Mouse (Mus musculus): ENCODE results near the gene Chd6. TPM values are rescaled to one million over a fixed set of nuclear protein-coding genes. Genes with fewer than 3 reads are reported as not detected.

Gene Chd6
- 35.8 and 52.8 TPM in 2 replicates for polyA plus RNA-seq (2014; fragmentation: Nextera tagmentation; extraction: Ambion mirVana)

DNA sequence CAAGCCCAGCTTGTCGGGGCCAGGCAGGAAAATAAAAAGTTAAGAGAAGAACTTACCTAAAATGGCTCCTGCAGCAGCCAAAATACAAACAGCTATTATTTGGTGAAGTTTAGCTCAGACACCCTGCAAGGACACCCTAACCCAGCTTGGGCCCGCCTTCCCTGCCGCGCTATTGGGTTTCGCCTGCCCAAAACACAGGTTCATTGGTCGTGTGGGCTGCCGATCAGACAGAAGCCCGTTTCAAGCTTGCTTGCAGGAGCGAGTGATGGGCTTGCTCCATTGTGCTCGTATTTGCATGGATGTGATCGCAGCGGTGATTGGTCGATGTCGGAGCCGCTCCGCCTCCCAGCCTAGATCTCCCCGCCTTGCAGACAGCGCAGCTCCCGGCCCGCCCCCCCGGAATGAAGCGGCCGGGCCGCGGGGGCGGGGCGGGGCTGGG, at the start of gene Chd6:
Gene Chd6, minus strand, starts transcription at position 143 of the 439 bp plus-strand sequence.
- DNase-seq (ENCODE audit: low spot score) (peak; percentile 99), ATAC-seq (ENCODE audit: low FRiP score) (peak; percentile 99)
- H3K27me3 ChIP-seq (ENCODE audit: control insufficient read depth, insufficient read depth, low read length): no peaks in the 10 kb centered on the region
- no peaks in the 10 kb centered on the region for H3K4me1 ChIP-seq (replicated peaks; ENCODE audit: control insufficient read depth, insufficient read depth, low read length)
- H3K4me2 ChIP-seq (replicated peaks; ENCODE audit: low read depth, low read length): peak within 1 kb of the TSS; percentile 62
- H3K9me3 ChIP-seq (ENCODE audit: control insufficient read depth, low read length): no peaks in the 10 kb centered on the region
- peak within 1 kb of the TSS; percentile 68 for H3K9ac ChIP-seq (ENCODE audit: low read depth, low read length)
- H3K36me3 ChIP-seq (ENCODE audit: control insufficient read depth, insufficient read depth, low read length): no peaks in the 10 kb centered on the region
- 0% methylated on average over 26 of the region's 27 CpGs for WGBS
- peak within 1 kb of the TSS; percentile 96 for H3K27ac ChIP-seq (ENCODE audit: low read depth, low read length)
- H3K4me3 ChIP-seq (ENCODE audit: low read depth, low read length): peak within 1 kb of the TSS; percentile 87

DNA sequence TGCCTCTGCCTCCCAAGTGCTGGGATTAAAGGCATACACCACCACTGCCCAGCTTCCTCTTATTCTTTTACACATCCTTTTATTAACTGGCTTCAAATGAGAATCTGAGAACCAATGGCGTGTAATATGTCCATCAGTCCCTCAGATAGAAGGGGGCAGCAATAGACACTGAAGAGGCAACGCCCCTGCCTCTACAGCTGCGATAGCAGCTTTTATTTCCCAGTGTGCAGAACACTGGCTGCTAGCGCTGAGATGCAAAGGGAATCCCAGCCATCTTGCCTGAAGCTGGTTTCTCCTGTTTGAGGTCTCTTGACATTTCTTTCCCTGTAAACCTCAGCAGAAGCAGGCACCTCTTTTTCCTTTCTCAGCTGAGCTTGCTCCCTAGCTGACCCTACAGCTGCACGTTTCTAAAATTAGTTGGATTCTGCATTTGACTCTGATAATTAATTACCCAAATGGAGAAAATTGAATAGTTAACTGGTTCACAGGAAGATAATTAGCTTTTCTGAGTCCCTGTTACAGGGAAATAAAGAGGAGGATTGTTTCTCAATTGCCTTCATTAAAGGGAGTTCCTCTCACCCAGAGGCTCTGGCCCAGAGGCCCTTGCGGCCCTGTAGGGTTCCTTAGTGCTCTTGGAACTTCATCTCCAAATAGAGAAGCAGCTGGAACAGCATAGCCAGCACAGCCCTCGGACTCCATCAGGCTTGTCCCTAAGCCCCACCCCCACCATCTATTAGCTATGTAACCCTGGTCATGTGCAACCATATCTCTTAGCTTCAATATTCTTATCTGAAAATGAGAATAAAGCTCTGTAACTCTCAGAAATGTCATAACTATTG, 41.3 kb upstream of the Chd6 start:
- H3K27ac ChIP-seq (ENCODE audit: low read depth, low read length): no peak overlapping the region
- no peak overlapping the region for H3K4me3 ChIP-seq (ENCODE audit: low read depth, low read length)
- WGBS: 72% methylated on average over 7 of the region's 7 CpGs
- no peak overlapping the region for H3K9ac ChIP-seq (ENCODE audit: low read depth, low read length)
- H3K4me2 ChIP-seq (replicated peaks; ENCODE audit: low read depth, low read length): no peak overlapping the region
- H3K4me1 ChIP-seq (replicated peaks; ENCODE audit: control insufficient read depth, insufficient read depth, low read length): no peaks in the 10 kb centered on the region
- no peaks in the 10 kb centered on the region for H3K27me3 ChIP-seq (ENCODE audit: control insufficient read depth, insufficient read depth, low read length)
- DNase-seq (ENCODE audit: low spot score) (no peak), ATAC-seq (ENCODE audit: low FRiP score) (no peak)
- no peaks in the 10 kb centered on the region for H3K9me3 ChIP-seq (ENCODE audit: control insufficient read depth, low read length)
- H3K36me3 ChIP-seq (ENCODE audit: control insufficient read depth, insufficient read depth, low read length): no peaks in the 10 kb centered on the region

DNA sequence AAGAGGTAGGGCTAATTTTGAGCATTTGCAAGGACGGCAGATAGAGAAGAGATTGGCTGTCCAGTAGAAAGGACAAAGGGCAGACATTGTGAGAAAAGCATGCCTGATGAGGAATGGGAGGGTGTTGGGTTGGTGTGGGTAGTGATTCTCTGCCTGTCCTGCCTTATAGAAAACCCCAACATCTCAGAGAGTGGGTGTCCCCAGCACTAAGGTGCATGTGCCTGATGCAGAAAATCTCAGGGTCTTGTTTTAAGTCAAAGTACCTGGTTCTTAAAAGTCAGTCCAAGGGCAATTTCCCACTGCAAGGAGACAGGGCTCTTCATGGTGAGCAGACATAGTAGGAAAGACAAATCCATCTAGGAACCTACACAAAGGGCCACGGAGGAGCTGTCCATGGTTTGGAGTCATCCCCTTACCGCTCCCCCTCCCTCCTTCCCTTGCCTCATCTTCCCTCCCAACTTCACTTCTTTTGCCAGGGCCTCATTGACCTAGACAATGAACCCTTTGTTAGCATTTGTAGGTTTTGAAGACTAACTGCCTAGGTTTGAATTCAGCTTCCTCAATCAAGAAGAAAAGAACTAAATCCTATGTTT, 39.6 kb upstream of the Chd6 start:
- no peaks in the 10 kb centered on the region for H3K36me3 ChIP-seq (ENCODE audit: control insufficient read depth, insufficient read depth, low read length)
- no peaks in the 10 kb centered on the region for H3K27me3 ChIP-seq (ENCODE audit: control insufficient read depth, insufficient read depth, low read length)
- DNase-seq (ENCODE audit: low spot score) (no peak), ATAC-seq (ENCODE audit: low FRiP score) (no peak)
- no peak overlapping the region for H3K27ac ChIP-seq (ENCODE audit: low read depth, low read length)
- H3K9me3 ChIP-seq (ENCODE audit: control insufficient read depth, low read length): no peaks in the 10 kb centered on the region
- no peak overlapping the region for H3K9ac ChIP-seq (ENCODE audit: low read depth, low read length)
- WGBS: 39% methylated on average over 3 of the region's 3 CpGs
- H3K4me2 ChIP-seq (replicated peaks; ENCODE audit: low read depth, low read length): no peak overlapping the region
- H3K4me1 ChIP-seq (replicated peaks; ENCODE audit: control insufficient read depth, insufficient read depth, low read length): no peaks in the 10 kb centered on the region
- no peak overlapping the region for H3K4me3 ChIP-seq (ENCODE audit: low read depth, low read length)

DNA sequence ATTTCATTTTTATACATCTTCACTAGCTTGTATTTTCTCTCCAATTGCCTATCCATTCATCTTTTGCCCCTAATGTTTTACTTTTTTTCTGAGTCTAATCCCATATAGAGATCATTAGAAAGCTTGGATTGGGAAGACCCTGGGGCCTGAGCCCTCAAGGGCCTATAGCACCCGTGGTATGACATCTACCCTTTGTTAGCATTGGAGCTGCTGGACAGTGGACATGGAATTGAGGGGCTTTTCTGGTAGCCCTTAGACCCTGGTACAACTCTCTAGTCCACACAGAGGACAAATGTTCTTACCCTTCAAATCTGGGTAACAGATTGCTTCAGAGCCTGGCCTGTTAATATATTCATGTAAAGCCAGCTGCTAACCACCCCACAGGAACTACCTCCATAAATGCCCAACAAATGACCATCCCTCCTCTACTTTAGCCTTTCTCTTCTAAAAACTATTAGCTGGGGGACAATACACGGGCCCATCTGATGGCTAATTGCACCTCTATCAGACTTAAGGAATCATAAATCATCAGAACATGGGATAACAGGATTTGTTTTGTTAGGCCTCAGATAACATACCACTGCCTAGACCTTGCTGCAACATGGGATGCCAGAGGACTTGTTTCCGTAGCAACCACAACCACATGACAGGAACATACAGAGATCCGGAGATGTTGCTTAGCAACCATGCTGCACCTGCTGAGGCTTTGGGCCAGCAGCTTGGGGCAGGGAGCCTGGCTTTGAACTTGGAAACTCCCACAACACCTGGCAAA, 39.0 kb upstream of the Chd6 start:
- no peak overlapping the region for H3K4me3 ChIP-seq (ENCODE audit: low read depth, low read length)
- H3K4me2 ChIP-seq (replicated peaks; ENCODE audit: low read depth, low read length): no peak overlapping the region
- no peaks in the 10 kb centered on the region for H3K4me1 ChIP-seq (replicated peaks; ENCODE audit: control insufficient read depth, insufficient read depth, low read length)
- no peak overlapping the region for H3K9ac ChIP-seq (ENCODE audit: low read depth, low read length)
- H3K9me3 ChIP-seq (ENCODE audit: control insufficient read depth, low read length): no peaks in the 10 kb centered on the region
- peak; percentile 70 for DNase-seq (ENCODE audit: low spot score)
- no peak overlapping the region for H3K27ac ChIP-seq (ENCODE audit: low read depth, low read length)
- 57% methylated on average over 4 of the region's 4 CpGs for whole genome bisulfite sequencing
- H3K27me3 ChIP-seq (ENCODE audit: control insufficient read depth, insufficient read depth, low read length): no peaks in the 10 kb centered on the region
- H3K36me3 ChIP-seq (ENCODE audit: control insufficient read depth, insufficient read depth, low read length): no peaks in the 10 kb centered on the region
- ATAC-seq (ENCODE audit: low FRiP score): peak; percentile 79

DNA sequence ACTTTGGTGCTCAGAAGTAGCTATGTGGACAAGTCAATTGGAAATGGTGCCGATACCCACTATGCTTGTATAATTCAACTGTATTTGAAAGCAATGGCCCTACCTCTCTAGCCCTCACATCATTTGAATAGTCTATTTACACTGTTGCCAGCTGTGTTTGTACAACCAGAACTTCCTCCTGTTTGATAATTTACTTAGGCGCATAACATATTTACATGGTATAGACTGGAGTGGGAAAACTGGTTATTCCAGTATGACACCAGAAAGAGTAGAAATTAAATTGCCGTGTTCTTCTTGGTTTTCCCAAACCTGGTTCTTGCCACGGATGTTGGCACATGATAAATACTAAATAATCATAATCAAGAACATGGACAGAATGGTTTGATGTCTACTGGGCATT, 35.9 kb upstream of the Chd6 start:
- DNase-seq (ENCODE audit: low spot score) (no peak), ATAC-seq (ENCODE audit: low FRiP score) (no peak)
- Histone ChIP-seq H3K27me3 (ENCODE audit: control insufficient read depth, insufficient read depth, low read length) (no peaks in the 10 kb centered on the region), H3K9me3 (ENCODE audit: control insufficient read depth, low read length) (no peaks in the 10 kb centered on the region), H3K36me3 (ENCODE audit: control insufficient read depth, insufficient read depth, low read length) (no peaks in the 10 kb centered on the region), H3K4me3 (ENCODE audit: low read depth, low read length) (no peak overlapping the region), H3K4me1 (replicated peaks; ENCODE audit: control insufficient read depth, insufficient read depth, low read length) (no peaks in the 10 kb centered on the region), H3K9ac (ENCODE audit: low read depth, low read length) (no peak overlapping the region), H3K4me2 (replicated peaks; ENCODE audit: low read depth, low read length) (no peak overlapping the region), H3K27ac (ENCODE audit: low read depth, low read length) (no peak overlapping the region)
- 87% methylated on average over 4 of the region's 4 CpGs for WGBS

DNA sequence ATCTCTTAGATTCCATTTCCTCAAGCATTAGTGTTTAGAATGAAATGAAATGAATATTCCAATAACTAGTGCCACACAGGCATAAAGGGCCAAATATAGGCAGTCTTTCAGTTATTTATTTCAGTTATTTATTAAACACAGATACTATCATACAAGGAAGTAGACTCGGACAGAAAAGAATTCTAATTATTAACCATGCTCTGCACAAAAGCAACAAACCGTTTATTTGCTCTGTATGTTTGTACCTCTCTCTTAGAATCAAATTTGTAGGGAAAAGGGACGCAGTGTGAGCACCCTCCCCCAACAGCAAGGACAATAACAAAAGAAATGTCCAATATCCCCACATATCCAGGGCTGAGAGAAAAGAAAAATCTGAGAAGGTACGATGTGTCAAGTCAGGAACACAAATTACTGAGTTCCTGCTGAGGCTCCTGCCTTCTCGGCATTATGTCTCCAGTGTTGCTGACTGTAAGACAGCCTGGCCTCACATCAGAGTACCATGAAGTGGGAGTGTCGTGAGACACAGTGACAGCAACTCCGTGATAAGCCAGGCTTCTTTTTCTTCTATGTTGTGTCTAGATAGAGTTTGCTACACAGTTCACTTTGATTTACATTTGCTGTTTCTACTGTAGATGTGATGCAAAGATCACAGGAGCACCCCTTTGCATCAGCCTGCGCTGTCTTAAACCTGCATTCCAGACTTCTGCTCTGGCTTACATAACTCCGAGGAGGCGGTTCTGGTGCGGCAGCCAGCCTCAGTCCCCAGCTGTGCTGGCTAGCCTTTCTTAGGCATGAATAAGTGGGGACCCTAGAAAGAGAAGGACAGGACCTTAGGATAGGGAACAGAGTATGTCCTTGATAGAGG, 30.0 kb upstream of the Chd6 start:
- Histone ChIP-seq H3K36me3 (ENCODE audit: control insufficient read depth, insufficient read depth, low read length) (no peaks in the 10 kb centered on the region), H3K27me3 (ENCODE audit: control insufficient read depth, insufficient read depth, low read length) (no peaks in the 10 kb centered on the region), H3K4me1 (replicated peaks; ENCODE audit: control insufficient read depth, insufficient read depth, low read length) (no peaks in the 10 kb centered on the region), H3K9me3 (ENCODE audit: control insufficient read depth, low read length) (no peaks in the 10 kb centered on the region), H3K4me2 (replicated peaks; ENCODE audit: low read depth, low read length) (no peak overlapping the region), H3K9ac (ENCODE audit: low read depth, low read length) (no peak overlapping the region), H3K27ac (ENCODE audit: low read depth, low read length) (no peak overlapping the region), H3K4me3 (ENCODE audit: low read depth, low read length) (no peak overlapping the region)
- no peak for DNase-seq (ENCODE audit: low spot score)
- 71% methylated on average over 11 of the region's 11 CpGs for WGBS
- no peak for ATAC-seq (ENCODE audit: low FRiP score)

DNA sequence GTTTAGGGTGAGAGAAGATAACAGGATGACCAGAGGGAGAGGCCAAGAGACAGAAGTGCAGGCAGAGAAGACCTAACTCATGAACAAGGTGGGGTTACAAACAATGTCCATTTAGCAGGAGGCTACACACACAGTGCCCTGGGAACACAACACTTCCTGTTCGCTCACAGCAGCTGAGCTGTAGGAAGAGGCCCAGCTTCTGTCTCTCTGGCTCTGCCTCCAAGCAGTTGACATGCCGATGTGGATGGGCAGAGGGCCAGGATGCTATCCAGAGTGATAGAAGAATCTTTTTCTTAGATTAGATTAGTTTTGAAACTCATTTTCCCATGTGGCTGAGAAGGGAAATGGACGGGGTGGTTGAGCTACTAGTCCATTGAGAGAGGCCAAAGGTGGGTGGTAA, 28.1 kb upstream of the Chd6 start:
- H3K9me3 ChIP-seq (ENCODE audit: control insufficient read depth, low read length): no peaks in the 10 kb centered on the region
- H3K9ac ChIP-seq (ENCODE audit: low read depth, low read length): no peak overlapping the region
- no peaks in the 10 kb centered on the region for H3K36me3 ChIP-seq (ENCODE audit: control insufficient read depth, insufficient read depth, low read length)
- H3K27me3 ChIP-seq (ENCODE audit: control insufficient read depth, insufficient read depth, low read length): no peaks in the 10 kb centered on the region
- ATAC-seq (ENCODE audit: low FRiP score) (no peak), DNase-seq (ENCODE audit: low spot score) (no peak)
- H3K4me3 ChIP-seq (ENCODE audit: low read depth, low read length): no peak overlapping the region
- WGBS: 73% methylated on average over 3 of the region's 3 CpGs
- no peak overlapping the region for H3K4me2 ChIP-seq (replicated peaks; ENCODE audit: low read depth, low read length)
- H3K4me1 ChIP-seq (replicated peaks; ENCODE audit: control insufficient read depth, insufficient read depth, low read length): no peaks in the 10 kb centered on the region
- no peak overlapping the region for H3K27ac ChIP-seq (ENCODE audit: low read depth, low read length)
